Mouse (Mus musculus) adrenal gland, postnatal 4 days (tissue): Measurements from ENCODE around the gene Pus1. TPM values are rescaled to one million over a fixed set of nuclear protein-coding genes. Genes with fewer than 3 reads are reported as not detected.
"Not testable (repeated sequence)": the region's sequence is repeated elsewhere in the genome, so short reads cannot be mapped to it uniquely, and the experiment has no call there.

Source experiments
- DNase-seq, 2 experiments: peaks; one replicate each; pipeline ENCODE4 v3.0.0; 2021 to 2022; ENCODE audit warnings: low spot score in 2 of 2, mixed read lengths in 2 of 2
- total RNA-seq, 2 experiments: library from RNA; stranded (reverse); gene quantifications; 2 replicates each; pipeline ENCODE4 v1.2.3; 2021

Pus1 gene
- total RNA-seq, 2 experiments from 2014 or later = 40.2 to 47.2 TPM

- no peak for DNase-seq
Observed at GRCm38 (mm10) chr5:110783150-110783549, 2.7 kb upstream of the Pus1 start.

DNA sequence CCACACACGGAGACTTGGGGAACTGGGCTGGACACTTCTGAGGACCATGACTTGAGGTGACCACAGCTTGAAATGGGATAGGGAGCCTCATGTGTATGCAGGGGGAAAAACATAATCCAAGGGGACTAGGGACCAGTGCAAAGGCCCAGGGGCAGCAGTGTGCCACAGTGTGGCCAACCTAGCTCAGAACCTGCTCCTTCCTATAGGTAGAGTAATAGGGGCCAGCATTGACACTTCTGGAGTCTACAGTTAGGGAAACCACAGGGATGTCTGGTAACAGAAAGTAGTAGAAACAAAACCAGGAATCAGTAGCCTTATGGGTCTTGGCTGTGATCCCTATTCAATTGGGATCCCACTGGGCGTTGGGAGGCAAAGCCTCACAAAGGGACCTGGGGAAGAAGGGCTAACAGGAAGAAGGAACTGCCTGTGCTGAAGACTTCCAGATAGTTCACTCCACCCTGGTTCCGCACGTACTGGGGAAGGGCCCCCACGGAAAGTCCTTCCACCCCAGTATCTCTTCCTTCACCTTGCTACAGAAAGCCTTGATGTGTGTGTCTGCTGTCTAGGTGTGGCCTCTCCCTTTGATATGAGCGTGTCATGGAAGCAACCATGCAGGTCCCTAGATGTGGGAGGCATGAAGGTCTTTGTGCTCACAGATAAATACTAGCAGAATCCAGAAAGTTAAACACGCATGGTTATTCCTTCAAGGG lies 1.2 kb upstream of the Pus1 start:
- DNase-seq = no peak

- DNase-seq = no peak
Observed at GRCm38 (mm10) chr5:110780761-110781528, 486 bp upstream of the Pus1 start.

DNA sequence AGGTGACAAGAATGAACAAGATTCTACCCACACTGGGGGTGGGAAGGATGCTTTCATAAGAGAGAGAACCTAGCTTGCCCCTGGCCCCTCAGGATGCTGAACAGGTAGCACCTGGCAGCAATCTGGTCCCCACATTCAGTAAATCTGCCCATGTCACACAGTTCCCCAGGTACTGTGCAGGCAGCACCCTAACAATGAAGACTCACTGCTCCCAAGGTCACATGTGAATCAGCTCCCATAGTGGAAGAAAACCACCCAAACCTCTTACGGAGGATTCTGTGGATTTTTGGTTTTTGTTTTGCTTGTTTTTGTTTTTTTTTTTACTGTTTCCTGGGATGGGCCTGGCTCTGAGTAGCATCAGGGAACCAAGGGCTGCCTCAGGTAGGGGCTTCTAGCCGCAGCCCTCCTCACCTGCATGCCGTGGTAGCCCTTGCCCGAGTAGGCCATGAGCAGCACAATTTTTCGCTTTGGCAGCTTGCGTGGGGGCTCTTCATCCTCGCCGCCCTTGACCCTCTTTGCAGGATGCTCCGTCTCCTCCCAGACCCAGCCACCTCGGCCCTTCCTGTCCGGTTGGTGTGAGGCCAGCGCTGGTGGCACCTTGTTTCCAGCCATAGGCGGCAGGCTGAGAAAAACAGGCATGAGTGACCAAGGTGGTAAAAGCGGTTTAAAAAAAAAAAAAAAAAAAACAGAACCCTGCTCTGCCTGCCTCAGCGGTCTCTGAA lies 1.0 kb downstream of the Pus1 start:
- no peak for DNase-seq

GRCm38 (mm10) chr5:110778263-110778662 lies 2.2 kb downstream of the Pus1 start:
- DNase-seq = no peak

DNA sequence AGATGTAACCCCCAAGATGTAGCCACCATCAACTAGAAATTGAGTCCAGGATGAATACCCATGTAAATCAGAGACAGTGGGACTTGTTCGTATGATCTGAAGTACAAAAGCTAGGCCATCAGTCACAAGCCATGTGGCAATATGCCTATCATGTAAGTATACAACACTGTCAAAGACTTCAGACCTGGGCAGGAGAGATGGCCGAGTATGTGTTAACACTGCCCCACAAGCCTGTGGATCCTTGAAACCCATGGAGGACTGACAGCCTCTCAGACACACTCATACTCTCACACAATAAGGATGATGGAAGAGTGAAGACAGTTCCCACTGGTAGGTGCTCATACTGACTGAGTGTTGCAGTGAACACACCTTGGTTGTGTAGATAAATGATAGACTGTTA lies 4.3 kb downstream of the Pus1 start:
- no peak for DNase-seq

DNA sequence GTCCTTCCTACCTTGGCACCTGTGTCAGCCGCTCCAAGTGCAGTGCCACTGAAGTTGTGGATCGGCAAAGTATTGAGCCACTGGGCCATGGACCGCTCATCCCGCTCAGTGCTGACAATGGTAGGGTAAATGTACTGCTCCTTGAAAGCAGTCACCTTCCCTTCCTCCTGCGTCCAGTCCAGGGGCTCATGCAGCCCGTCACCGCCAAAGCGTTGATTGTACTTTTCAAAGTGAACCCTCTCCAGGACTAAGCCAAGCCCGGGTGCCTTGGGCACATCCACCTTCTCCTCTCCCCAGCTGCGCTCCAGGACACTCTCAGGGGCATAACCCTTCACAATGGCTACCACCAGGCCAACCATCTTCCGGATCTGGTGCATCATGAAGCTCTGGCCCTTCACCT lies 5.9 kb downstream of the Pus1 start:
- DNase-seq = no peak

- not testable (repeated sequence) for DNase-seq
Observed at GRCm38 (mm10) chr5:110772945-110773344, 7.5 kb downstream of the Pus1 start.

DNA sequence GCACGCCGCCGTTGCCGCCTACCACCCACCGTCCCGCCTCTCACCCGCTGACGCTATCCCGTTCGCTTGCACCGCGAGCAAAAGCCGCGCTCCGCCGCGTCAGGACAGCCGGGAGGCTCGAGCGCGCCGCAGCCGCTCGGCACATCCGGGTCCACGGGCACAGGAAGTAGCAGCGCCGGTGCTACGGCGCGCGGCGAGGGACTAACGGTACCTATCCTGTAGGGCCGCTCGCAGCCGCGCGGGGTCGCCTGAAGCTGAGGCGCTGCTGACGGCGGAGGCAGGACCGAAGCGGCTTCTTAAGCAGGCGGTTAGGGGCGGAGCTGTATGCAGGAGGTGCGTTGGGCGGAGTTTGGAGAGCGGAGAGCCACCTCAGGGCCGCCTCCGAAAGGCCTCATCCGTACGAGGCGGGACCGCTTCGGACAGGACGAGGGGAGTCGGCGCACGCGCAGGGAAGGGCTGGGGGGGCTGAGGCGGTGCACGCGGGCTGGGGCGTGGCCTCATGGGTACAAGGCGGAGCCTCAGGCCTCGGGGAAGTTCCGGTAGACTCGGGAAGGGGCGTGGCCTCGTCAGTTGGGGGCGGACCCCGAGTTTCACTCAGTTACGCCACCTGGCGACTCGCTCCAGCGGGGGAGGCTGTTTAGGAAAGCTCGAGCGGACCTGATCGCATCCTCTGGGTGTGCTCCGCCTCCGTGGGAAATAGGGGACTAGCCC lies 9.9 kb downstream of the Pus1 start, which contains the start of gene Ep400:
TSS of gene Ep400 (minus strand) at position 270 of the 711 bp plus-strand sequence.
- peak; percentile 99 to 100 for DNase-seq

GRCm38 (mm10) chr5:110770031-110770445 lies 10.4 kb downstream of the Pus1 start:
- no peak for DNase-seq

GRCm38 (mm10) chr5:110769272-110769671 lies 11.2 kb downstream of the Pus1 start:
- no peak for DNase-seq

DNA sequence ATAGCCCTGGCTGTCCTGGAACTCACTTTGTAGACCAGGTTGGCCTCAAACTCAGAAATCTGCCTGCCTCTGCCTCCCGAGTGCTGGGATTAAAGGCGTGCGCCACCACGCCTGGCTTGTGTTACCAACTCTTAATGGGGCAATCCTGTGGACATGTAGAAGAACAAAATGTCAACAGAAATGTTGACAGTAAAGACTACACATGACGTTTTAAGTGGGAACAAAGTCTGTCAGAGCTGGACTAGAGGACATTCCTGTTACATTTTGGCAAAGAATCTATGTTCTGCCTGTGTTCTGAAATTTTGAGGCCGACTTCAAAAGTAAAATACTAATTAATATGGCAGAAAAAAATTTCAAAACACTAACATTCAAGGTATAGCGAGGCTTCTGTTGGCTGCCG lies 16.6 kb downstream of the Pus1 start:
- DNase-seq = no peak

GRCm38 (mm10) chr5:110745021-110745420 lies 35.4 kb downstream of the Pus1 start:
- no peak for DNase-seq

DNA sequence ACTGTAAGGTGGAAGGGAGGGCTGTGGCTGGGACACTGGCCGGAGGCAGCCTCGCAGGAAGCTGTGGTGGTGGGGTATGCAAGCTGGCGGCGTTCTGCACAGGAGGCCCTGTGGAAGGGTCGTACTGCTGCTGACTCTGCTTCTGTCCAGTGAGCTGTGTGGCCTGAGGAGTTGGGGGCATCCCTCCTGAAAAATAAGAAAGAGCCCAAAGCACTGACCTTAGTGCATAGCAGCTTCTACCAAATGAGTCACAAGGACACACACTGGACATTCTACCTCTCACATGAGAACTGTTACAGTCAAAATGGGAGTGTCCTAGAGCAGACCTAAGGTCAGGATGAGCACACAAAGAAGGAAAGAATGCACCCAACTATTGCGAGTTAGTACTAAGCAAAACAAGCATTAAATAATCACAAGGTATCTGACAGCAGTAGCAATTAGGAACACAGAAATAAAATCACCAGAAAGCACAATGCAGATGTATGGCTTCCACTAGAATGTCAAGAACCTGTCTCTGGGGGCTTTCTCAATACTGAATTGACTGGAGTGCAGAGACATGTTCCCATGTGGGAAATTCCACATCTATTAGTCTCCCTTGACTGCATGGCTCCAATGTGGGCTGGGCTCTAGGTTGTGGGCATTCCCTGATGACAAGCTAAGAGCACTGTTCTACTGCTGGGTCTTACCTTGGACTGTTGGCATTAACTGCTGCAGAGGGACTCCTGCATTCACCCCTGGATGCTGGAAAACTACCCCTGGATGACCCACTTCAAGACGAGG lies 40.8 kb downstream of the Pus1 start:
- DNase-seq = no peak

GRCm38 (mm10) chr5:110735606-110736005 lies 44.9 kb downstream of the Pus1 start:
- no peak for DNase-seq

DNA sequence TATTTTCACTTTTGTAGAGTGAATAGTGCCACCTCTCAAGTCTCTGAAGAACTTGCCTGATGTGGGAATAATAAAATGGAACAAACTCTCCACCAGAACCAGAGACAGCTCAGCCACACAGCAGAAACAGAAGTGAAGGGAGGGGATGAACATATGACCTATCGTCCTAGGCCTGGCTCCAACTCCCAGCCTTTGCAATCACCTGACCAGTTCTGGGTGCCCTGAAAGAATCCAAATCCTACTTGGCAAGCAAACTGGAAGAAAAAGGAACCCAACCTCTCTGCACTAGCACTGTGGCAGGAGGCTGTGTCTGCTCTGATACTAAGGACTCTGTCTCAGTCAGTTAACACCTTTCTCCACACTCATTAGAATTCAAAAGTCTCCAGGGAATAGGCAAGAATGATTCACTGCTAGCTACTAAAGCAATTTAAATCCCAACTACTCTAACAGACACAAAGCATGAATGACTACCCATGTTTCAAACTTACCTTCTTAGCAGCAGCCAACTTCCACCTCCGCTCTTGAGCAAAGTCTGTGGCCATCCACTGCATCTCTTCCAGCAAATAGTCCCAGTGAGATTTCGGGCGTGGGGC lies 47.1 kb downstream of the Pus1 start:
- no peak for DNase-seq

- DNase-seq = no peak
Observed at GRCm38 (mm10) chr5:110731227-110731626, 49.2 kb downstream of the Pus1 start.

- DNase-seq = no peak
Observed at GRCm38 (mm10) chr5:110727850-110728249, 52.6 kb downstream of the Pus1 start.
